Mouse (Mus musculus): ENCODE results near the gene Nubp2.
A peak's percentile ranks its signal among the peaks of the same experiment; 100 is the strongest.

Nubp2 gene

GRCm38 (mm10) chr17:24886134-24886931 lies at the start of gene Nubp2, which contains the start of gene Spsb3:
Gene Nubp2 (minus strand): TSS chr17:24886349.
Gene Spsb3 (plus strand): TSS chr17:24886643.
- peak; percentile 100 for DNase-seq

- no peak for DNase-seq
Observed at GRCm38 (mm10) chr17:24935666-24936065, 49.5 kb upstream of the Nubp2 start.

- DNase-seq = no peak
Observed at GRCm38 (mm10) chr17:24934926-24935325, 48.8 kb upstream of the Nubp2 start.

GRCm38 (mm10) chr17:24933163-24933562 lies 47.0 kb upstream of the Nubp2 start:
- DNase-seq = no peak

- DNase-seq = no peak
Observed at GRCm38 (mm10) chr17:24932431-24932830, 46.3 kb upstream of the Nubp2 start.

- DNase-seq = no peak
Observed at GRCm38 (mm10) chr17:24929506-24929905, 43.4 kb upstream of the Nubp2 start.

- no peak for DNase-seq
Observed at GRCm38 (mm10) chr17:24923246-24923645, 37.1 kb upstream of the Nubp2 start.

- DNase-seq = no peak
Observed at GRCm38 (mm10) chr17:24913984-24914383, 27.8 kb upstream of the Nubp2 start.

GRCm38 (mm10) chr17:24907591-24907990 lies 21.4 kb upstream of the Nubp2 start:
- DNase-seq = no peak

- DNase-seq = no peak
Observed at GRCm38 (mm10) chr17:24903767-24904166, 17.6 kb upstream of the Nubp2 start.

- no peak for DNase-seq
Observed at GRCm38 (mm10) chr17:24902671-24903474, 16.7 kb upstream of the Nubp2 start.

- DNase-seq = no peak
Observed at GRCm38 (mm10) chr17:24902124-24902523, 16.0 kb upstream of the Nubp2 start.

GRCm38 (mm10) chr17:24900014-24900413 lies 13.9 kb upstream of the Nubp2 start:
- DNase-seq = no peak

GRCm38 (mm10) chr17:24899153-24899552 lies 13.0 kb upstream of the Nubp2 start:
- DNase-seq = no peak

- DNase-seq = peak; percentile 39
Observed at GRCm38 (mm10) chr17:24898041-24898854, 12.1 kb upstream of the Nubp2 start.

GRCm38 (mm10) chr17:24897600-24897999 lies 11.5 kb upstream of the Nubp2 start:
- no peak for DNase-seq

GRCm38 (mm10) chr17:24896993-24897269 lies 10.8 kb upstream of the Nubp2 start:
- no peak for DNase-seq

GRCm38 (mm10) chr17:24896241-24896992 lies 10.3 kb upstream of the Nubp2 start, which contains the start of gene Nme3:
Gene Nme3 (plus strand): TSS chr17:24896500.
- peak; percentile 81 for DNase-seq

GRCm38 (mm10) chr17:24895571-24896240 lies 9.6 kb upstream of the Nubp2 start:
- DNase-seq = no peak

GRCm38 (mm10) chr17:24894995-24895547 lies 8.9 kb upstream of the Nubp2 start, which contains the start of the genes Eme2 and Mrps34:
Gene Eme2 (minus strand): TSS chr17:24895087.
Gene Mrps34 (plus strand): TSS chr17:24895116.
- DNase-seq = peak; percentile 81

All from cerebellum, adult 9-10 months (tissue).